Mouse (Mus musculus) gastrocnemius, postnatal 14 days (tissue): ENCODE results near the gene Sf3b1. TPM values are rescaled to one million over a fixed set of nuclear protein-coding genes. Genes with fewer than 3 reads are reported as not detected.
"Not testable (repeated sequence)": the region's sequence is repeated elsewhere in the genome, so short reads cannot be mapped to it uniquely, and the experiment has no call there.

Source experiments
- DNase-seq: peaks from one replicate; pipeline ENCODE4 v3.0.0; 2021; ENCODE audit warnings: mixed read lengths
- intact Hi-C: fragments of 180-260 bp; cut with DNase I; formaldehyde crosslinking; loops from one replicate; pipeline ENCODE4 v1.15.1; 2025; ENCODE audit warnings: low total_unique reads
- total RNA-seq, 2 experiments: library from RNA; stranded (reverse); gene quantifications; 2 replicates each; pipeline ENCODE4 v1.2.3; 2021

Sf3b1 gene
- total RNA-seq, 2 experiments from 2014 or later, result 51.9 to 58.3 TPM

DNA sequence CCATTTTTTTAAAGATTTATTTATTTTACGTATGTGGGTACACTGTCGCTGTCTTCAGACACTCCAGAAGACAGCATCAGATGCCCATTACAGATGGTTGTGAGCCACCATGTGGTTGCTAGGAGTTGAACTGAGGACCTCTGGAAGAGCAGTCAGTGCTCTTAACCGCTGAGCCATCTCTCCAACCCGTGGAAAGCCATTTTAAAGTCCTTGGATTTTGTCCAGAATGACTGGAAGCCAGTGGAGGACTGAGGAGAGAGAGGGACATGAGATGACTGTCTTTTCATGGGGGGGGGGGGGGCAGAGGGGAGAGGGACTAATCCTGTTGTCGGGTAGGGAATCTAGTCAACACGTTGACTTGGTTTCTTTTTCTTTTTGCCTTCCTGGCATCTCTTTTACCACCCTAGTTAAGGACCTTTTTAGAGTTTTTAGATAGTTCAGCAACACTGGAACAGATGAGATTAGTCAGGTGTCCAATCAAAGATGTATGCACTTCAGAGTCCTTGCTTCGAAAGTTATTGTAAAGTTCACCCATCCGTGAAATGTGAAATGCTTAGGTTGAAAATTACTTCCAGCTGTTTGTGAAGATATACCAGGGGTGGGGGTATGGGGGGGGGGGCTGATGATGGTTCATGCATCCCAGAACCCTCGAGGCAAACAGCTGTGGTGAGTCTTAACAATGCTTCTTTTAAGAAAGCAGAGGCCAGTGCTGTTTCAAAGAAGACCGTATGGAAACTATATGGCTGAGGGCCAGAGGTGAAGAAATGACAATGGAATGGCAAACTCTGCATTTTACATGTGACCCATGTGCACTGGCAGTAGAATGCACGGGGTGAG, 61.9 kb downstream of the Sf3b1 start:
- DNase-seq, result no peak
- intact Hi-C loops, result no loop called here

DNA sequence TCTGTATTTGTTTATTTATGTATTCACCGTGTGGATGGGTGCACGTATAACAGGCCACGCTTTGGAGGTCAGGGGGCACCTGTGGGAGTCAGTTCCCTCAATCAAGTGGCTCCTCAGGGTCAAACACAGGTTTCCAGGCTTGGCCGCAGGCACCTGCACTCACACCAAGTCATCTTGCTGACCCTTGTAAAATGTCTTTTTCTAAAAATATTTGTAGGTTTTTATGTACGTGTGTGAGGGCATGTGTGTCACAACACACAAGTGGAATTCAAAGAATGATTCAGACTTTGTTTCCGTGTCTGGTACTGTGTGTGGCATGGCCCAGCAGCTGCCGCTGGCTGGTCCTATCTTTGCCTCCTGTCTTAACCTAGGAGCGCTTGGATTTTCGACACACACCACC, 65.6 kb downstream of the Sf3b1 start:
- intact Hi-C loops, result no loop called here
- DNase-seq, result no peak

DNA sequence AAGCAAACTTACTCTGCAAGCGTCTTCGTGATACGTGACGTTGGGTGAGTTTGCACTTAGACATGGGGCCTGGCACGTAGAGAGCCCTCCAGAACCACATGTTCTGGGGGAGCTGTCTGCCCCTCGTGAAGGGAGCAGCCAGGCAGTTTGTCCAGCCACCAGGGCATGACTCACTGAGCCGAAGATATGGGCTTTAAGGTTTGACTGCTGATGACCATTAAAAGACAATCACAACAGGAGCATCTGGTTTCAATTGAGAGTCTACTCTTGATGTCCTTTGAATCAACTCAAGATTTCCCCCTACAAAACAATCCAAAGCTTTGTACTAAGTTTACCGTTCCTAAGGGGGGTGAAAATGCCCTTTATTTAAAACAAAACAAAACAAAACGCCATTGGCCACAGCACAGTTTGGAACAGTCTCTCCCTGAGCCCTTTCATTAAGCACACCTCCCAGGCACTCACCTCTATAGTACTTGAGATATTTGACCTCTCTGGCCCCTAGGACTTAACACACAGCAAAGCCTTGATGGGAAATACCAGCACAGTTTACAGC, 66.6 kb downstream of the Sf3b1 start:
- intact Hi-C loops, result no loop called here

DNA sequence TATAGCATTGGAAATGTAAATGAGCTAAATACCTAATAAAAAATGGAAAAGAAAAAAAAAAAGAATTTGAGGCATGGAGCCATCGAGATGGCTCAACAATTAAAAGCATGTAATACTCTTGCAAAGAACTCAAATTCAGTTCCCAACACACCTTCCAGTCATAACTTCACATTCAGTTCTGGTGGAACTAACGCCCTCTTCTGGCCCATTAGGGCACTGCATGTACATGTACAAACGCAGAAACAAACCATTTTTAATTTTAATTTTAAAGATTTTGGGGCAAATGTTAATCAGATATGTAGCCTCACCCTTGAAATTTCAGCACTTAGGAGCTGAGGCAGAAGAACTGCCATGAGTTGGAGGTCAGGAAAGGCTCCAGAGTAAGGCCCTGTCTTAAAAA, 68.8 kb downstream of the Sf3b1 start:
- intact Hi-C loops, result no loop called here
- DNase-seq, result no peak

More for the DNA sequence above, 66.6 kb downstream of the Sf3b1 start:
- DNase-seq, result no peak

DNA sequence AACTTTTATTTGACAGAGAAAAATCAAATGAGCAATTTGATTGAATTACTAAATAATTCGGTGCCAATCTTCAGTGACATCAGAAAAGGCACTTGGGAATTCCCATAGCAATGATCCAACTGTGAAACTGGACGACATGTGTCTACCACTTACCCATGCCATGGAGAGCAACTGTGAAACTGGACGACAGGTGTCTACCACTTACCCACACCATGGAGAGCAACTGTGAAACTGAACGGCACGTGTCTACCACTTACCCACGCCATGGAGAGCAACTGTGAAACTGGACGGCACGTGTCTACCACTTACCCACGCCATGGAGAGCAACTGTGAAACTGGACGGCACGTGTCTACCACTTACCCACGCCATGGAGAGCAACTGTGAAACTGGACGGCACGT, 70.3 kb downstream of the Sf3b1 start:
- intact Hi-C loops, DNase-seq: not testable (repeated sequence)

DNA sequence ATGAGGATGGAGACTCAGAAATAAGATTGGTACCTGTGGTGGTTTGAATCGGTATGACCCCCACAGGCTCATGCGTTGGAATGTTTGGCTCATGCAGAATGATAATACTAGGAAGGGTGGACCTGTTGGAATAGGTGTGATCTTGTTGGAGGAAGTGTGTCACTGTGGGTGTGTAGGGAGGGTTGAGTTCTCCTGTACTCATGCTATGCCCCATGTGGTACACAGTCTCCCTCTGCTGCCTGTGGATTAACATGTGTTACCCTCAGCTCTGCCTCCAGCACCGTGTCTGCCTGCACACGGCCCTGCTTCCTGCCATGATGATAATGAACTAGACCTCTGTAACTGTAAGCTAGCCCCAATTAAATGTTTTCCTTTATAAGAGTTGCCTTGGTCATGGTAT, 72.4 kb downstream of the Sf3b1 start:
- no peak for DNase-seq
- intact Hi-C loops, result no loop called here

DNA sequence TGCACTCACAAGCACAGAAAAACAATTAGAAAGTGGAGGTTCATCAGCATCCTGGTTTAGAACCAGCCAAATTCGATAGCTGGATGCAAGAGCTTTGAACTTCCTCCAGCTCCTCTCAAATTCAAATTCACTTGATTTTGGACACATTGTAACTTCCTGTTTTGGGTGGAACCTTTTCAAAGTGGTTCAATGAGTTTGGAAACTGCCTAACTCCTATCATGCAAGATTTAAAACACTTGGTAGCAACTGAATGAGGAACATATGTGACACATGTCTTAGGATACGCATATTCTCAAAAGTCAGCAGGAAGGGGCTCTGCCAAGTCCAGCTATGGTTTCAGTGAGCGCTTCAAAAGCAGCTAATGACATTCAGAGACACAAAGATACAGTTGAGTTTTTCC, 82.6 kb downstream of the Sf3b1 start:
- intact Hi-C loops, result no loop called here
- no peak for DNase-seq

DNA sequence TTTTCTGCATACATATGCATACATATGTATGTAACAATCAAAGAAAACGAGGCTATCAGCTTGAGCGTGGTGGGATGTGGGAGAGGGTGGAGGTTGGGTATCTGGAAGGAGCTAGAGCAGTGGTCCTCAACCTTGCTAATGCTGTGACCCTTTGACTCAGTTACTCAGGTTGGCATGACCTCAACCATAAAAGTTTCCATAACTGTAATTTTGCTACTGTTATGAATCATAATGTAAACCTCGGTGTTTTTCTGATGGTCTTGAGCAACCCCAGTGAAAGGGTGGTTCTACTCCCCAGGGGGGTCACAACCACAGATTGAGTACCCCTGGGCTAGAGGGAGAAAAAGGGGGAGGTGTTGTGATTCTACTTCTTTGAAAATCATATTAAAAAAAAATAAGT, 91.8 kb downstream of the Sf3b1 start:
- intact Hi-C loops, result loop anchor here (10.0 kb wide), 1 partner anchor 271 kb away; no protein-coding TSS in a partner anchor
- no peak for DNase-seq

Other genes starting within 250 kb of the Sf3b1 start
- 10 to 100 TPM in 1 of 2 experiments, 1 to 10 TPM in 1; 7.6 to 11.4 TPM for gene Ankrd44, start 101.1 kb downstream of the Sf3b1 start, total RNA-seq
- 1 to 10 TPM; 7.8 to 9.5 TPM for gene Coq10b, start 25.3 kb upstream of the Sf3b1 start, total RNA-seq
- 10 to 100 TPM; 63.7 to 76.8 TPM for gene Hspe1, start 60.7 kb upstream of the Sf3b1 start, total RNA-seq
- gene Hspd1, start 60.8 kb upstream of the Sf3b1 start, total RNA-seq, result 100 to 1,000 TPM; 175 to 176 TPM
- gene Mob4, start 103.8 kb upstream of the Sf3b1 start, total RNA-seq, result 10 to 100 TPM; 38.5 to 39.9 TPM
- gene Rftn2, start 199.3 kb upstream of the Sf3b1 start, total RNA-seq, result 1 to 10 TPM; 8.8 to 9.2 TPM
- 1 to 10 TPM; 3.7 to 3.8 TPM for gene Mars2, start 209.7 kb upstream of the Sf3b1 start, total RNA-seq